Mouse (Mus musculus) stomach, postnatal 0 days (tissue): ENCODE measurements around the gene Dbil5.
"Not testable (repeated sequence)": the region's sequence is repeated elsewhere in the genome, so short reads cannot be mapped to it uniquely, and the experiment has no call there.

Experiments
- CTCF ChIP-seq: IDR thresholded peaks from 2 replicates; pipeline ENCODE4 v1.5.1; 2016; ENCODE audit warnings: antibody characterized with exemption, low read depth, mild to moderate bottlenecking, moderate library complexity
- EP300 ChIP-seq: optimal IDR thresholded peaks from 2 replicates; pipeline ENCODE3; 2016; ENCODE audit warnings: antibody characterized with exemption

DNA sequence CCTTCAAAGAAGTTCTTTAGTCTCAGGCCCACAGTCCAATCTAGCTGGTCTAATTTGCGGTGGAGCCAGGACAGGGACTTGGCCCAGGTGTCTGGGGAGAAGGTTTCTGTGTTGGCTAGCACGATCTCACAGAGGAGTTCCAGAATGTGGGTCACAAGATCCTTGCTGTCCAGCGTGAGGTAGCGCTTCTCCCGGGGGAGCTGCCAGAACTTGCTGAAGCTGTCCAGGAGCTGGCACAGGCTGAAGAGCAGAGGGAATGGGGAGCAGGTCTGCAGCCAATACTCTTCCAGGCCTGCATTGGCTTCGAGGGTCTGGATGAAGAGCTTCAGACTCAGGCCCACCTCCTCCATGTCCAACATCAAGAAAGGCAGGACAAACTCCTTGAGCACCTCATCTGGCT, 5.8 kb upstream of the Dbil5 start:
- not testable (repeated sequence) for TF ChIP-seq CTCF, EP300
